Mouse (Mus musculus) MEL (cell line): Measurements from ENCODE around the gene Hnrnph1.

Source experiments
- GABPA ChIP-seq: IDR thresholded peaks from 2 replicates; pipeline ENCODE4 v1.6.1; 2012; ENCODE audit warnings: low read depth, mild to moderate bottlenecking, inconsistent platforms, low read length, improper control_type of control experiment, moderate library complexity
- TAL1 ChIP-seq: IDR thresholded peaks from 2 replicates; pipeline ENCODE4 v1.6.1; 2012; ENCODE audit warnings: mild to moderate bottlenecking, inconsistent platforms, low read length, moderate library complexity, mixed read lengths

DNA sequence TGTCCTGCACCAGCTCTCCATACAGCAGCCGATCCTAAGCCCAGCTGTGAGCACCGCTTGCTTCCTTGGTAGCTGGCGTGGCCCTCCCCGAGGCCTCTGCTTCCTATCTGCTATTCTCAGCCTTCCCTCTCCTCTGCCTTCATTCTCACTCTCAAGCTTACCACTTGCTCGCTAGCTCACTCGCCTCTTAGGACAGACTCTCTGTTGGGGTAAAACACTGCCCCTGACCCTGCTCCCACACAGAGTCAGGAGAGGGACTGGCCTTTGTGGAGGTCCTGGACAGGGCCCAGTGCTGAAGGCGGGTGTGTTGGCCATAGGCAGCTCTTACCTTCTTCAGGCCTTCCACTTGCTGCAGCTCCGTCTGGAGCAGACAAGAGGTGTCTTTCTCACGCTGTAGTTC lies 20.5 kb downstream of the Hnrnph1 start:
- TF ChIP-seq TAL1 = no peak
- TF ChIP-seq GABPA = no peak
